Mouse (Mus musculus) monocyte, adult 2 months (primary cell): Measurements from ENCODE around the gene Rnf43.
A peak's percentile ranks its signal among the peaks of the same experiment; 100 is the strongest.

Experiments
- DNase-seq, 2 experiments: peaks; one replicate each; pipeline ENCODE4 v3.0.0; 2022; ENCODE audit warnings: low spot score in 2 of 2, low read depth in 1 of 2

The Rnf43 gene

DNA sequence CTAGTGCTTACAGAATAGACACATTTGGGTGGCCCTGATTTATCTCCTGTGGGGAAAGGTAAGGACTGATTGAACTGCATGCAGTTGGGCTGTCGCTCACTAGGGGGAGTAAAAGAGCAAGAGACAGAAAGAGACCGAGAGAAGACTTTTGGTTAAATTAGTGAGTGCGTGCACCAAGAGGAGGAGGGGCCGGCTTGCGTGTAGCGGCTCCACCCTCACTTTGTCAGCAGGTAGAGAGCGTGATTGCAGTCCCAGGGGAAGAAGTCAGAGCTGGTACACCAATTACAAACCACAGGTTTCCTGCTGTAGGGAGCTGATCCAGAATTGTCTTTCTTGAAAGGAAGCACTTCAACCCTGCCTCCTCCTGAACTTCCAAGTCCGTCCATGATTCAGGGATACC is at the start of gene Rnf43:
Gene Rnf43, plus strand, starts transcription at position 316 of the 400 bp plus-strand sequence.
- peak; percentile 35 to 72 for DNase-seq

DNA sequence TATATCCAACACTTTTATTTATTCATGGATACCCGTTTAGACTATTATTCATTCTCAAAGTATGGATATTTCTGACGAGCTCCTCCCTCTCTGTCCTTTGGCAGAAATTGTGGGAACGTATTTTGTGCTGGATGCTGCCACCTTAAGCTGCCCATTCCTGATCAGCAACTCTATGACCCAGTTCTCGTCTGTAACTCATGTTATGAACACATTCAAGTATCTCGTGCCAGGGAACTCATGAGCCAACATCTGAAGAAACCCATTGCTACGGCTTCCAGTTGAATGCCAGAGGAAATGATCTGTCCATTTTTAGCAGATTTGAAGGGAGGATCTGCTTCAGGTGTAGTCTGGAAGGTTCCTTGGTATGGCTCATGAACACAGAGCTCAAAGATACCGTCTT is 48.5 kb upstream of the Rnf43 start:
- no peak for DNase-seq

DNA sequence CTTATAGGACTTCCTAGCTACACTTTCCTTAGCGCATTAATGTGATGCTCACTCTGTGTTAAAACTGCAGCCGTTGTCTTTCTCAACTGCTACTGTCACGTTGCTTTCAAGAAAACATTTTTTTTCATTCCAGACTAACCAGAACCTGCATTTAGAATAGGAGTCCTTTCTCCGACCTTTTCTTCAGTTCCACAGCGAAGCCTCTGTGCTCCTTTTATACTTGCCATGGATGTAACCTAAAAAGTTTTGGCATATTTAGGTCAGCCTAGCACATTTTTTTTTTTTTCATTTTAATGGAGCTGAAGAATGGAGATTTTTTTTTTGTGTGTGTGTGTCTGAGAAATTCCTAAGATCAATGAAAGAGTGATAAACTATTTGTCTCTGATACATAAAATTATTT is 47.0 kb upstream of the Rnf43 start:
- DNase-seq: no peak

DNA sequence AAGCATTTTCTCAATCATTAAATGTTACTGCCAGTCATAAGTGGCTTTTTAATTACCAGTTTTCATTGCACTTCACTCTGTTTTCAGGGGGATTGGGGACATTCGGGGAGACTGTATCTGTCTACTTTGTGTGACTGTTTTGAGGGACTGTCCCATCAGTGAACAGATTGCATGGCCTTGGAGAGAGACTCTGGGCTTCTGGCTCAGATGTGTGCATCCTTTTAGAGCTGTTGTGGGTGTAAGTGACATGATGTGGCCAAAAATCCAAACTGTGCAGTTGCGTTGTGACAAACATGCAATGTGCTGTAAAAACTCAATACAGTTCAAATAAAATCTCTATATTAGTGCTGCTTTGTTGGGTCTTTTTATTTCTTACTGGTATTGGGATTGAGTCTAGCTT is 46.6 kb upstream of the Rnf43 start:
- no peak for DNase-seq

DNA sequence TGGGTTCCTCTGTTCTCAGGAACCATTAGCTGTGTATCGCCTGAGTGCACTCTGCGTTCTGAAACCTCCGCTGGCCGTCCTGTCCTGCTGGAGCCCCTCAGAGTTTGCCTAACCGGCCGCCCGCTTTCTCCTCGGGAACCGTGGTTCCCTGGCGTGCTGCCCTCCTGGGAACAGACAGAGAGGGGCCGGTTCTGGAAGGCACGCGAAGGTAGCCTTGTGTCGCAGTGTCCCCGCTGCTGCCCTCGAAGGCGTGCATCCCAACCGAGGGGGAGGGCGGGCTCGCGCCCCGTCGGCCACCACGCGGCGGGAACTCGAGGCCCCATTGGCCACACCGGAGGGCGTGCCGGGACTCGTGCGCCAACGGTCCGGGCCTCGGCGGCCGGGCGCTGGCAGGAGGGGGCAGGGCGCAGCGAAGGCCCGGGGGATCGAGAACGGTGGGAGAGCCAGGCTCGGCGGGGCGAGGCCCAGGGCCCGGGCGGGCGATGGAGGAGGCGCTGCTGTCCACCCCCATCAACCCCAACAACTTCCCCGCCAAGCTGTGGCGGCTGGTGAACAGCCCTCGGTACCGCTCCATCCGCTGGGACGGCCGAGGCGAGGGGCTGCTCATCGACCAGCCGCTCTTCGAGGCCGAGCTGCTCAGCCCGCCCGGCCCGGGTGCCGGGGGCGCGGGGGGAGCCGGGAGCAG is 45.6 kb upstream of the Rnf43 start, which contains the start of gene Hsf5:
Gene Hsf5, plus strand, starts transcription at position 375 of the 685 bp plus-strand sequence.
- no peak for DNase-seq

DNA sequence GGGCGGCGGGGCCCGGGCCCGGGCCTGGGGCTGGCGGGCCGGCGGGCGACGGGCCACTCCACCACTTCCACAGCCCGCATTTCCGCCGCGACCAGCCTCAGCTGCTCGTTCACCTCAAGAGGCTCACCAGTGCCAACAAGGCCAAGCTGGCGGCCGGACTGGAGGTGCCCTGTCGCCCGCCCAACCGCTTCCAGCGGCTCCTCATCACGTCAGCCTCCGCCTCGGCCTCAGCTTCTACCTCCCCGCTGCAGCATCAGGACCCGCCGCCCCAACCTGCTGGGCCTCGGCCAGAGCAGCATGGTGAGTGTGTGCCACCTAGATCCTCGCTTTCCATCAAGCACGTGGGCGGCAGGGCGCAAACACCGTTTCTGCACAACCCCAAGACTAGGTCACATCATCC is 44.9 kb upstream of the Rnf43 start:
- no peak for DNase-seq

DNA sequence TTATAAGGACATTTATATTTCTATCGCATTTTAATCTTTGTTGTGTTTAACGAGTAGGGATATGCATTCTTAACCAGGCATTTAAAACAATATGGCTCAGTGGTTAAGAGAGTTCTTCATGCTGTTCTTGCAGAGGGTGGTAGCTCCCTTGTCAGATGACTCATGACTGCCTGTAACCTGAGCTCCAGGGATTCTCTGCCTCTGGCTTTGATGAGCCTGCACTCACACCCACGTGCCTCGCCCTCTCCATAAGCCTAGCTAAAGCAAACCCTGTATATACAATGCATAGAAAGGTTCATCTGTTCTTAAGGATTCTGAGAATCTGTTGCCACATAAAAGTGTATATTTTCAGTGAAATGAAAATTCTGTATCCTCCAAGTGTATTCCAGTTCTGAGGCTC is 39.4 kb upstream of the Rnf43 start:
- DNase-seq: no peak

DNA sequence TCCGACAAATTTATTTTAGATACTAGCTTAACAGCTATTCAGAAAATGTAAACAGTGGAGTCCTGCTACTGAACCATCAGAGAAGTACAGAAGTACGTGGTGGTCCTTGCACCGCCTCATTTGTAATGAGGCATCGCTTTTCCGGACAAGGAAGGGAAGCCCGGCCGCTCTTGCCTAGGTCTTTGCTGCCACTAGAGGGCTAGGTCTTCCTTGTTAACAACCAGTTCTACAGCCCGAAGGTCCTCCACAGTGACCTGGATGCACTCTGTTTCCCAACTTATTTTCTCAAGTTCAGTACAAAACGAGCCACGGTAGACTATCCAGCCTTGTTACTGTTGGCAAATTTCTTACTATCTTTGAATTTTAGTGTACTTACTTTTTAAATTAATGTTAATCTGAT is 32.7 kb upstream of the Rnf43 start:
- no peak for DNase-seq

DNA sequence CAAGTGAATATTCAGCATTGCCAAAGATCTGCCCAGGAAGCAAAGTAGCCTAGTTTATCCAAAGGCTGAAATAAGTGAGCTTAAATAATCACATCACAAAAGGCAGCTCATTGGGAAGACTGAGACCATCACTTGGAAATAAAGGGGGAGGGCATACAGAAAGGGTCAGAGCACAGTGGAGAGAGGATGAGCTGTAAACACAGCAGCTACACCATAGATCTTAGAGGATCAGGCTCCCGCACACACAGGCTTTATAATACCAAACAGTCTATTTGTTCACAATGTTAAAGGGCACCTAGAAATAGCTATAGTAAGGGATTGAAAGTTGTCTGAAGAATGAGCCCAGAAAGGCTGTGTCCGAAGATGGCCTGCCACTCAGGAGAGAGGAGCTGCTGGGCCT is 23.7 kb upstream of the Rnf43 start:
- no peak for DNase-seq

DNA sequence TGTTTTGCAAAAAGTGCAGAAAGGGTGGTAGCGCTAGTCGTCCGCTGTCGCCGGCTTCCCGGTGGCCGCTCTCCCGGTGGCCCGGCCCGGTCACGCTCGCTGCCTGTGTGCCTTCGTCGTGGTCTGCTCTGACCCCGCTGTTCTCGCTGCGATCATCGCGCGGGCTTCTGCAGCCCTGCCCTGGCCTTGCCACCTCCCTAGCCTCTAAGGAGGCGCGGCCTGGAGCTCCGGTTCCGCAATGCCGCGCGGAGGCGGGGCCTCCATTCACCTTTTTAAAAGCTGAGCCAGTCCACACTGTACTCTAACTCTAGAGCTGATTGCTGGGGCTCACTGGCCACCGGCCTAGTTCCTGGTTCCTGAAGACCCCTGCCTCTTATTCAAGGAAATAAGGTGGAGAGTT is 23.3 kb upstream of the Rnf43 start:
- DNase-seq: peak; percentile 6 to 7

DNA sequence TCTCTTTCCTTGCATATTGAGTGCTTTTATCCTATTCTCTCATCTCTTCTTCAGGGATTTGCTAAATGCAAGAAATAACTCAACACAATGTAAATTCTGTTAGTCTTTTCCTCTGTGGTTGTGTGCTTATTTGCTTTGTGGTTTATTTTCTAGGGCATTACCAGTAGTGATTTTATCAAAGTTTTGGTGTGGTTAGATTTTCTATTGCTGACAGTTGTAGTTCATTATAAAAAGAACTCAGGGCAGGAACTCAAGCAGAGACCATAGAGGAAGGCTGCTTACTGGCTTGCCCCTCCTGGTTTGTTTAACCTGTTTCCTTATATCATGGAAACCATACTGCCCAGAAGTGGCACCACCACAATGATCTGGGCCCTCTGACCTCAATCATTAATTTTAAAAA is 19.7 kb upstream of the Rnf43 start:
- no peak for DNase-seq

DNA sequence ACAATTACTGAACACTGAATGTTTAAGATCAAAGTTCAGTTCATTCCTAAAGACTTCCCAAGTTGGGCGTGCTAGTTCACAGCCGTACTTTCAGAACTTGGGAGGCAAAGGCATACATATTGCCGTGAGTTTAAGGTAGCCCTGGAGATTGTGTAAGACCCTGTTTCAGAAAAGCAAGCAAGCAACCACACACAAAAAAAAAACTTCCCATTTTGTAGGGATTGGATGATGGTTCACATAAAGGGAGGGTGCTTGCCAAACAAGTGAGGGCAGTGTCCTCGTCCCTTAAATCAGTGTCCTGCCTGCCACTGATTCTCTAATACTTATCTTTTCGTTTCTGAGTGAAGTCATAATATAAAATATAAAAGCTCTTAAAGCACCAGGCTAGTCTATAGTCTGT is 7.8 kb upstream of the Rnf43 start:
- DNase-seq: no peak

DNA sequence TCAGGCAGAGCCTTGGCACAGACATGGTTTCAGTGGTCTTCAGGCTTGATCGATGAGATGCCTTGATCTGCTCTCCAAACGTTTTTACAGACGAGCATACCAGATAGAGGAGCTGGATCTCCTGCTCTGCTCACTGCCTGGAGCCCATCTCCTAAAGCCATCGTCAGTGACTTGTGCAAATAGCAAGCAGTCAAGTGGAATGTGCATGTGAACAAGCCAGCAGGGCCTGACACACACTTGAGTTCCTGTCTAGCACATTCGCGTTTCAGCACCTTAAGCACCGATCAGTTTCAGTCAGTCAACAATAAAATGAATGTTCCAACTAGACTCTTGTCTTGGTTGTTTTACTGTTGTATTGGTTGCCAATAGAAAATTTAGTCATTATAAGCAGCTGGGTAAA is 3.3 kb upstream of the Rnf43 start:
- no peak for DNase-seq

DNA sequence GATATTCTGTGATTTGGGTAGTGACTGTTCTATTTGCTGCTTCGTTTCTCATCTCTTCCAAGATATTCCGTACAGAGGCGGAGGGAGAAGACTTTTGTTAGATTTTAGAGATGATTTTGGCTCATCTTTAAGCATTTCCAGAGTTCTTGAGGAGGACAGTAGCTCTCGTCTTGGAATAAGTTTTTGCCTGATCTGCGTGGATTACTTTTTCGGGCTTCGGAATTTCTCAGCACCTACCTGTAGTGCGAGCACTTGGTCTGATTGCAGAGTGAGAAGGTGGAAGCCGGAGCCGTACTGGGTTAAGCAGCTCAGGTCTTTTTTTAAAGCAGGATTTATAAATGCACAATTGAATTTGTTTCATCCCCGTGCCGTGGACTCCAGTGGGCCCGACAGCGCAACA is 300 bp downstream of the Rnf43 start:
- DNase-seq: no peak

DNA sequence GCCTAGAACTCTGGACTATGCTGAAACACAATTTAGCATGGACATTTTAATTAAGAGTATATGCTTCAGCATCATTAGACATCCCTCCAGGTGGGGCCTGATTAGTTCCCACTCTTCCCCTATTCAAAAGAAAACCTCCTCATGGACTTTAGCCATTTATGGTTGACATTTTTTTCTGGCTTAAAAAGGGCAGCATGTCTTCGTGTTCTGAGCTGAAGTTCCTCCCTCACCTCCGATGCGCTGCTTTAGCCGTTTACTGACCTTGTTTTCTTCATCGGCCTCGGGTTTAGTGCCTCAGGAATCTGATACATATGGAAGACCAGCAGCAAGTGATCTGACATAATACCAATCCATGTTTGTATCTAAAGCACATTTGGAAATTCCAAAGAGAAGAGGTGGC is 1.4 kb downstream of the Rnf43 start:
- DNase-seq: no peak

DNA sequence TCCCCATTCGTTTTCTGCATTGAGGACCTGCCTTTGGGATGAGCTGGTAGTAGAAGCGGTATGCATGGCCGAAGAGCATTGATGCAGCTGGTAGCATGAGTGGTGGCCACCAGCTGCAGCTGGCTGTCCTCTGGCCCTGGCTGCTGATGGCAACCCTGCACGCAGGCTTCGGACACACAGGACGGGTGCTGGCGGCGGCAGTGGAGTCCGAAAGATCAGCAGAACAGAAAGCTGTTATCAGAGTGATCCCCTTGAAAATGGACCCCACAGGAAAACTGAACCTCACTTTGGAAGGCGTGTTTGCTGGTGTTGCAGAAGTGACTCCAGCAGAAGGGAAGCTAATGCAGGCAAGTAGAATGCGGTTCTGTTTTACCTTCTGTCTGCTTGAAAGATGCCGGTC is 2.0 kb downstream of the Rnf43 start:
- no peak for DNase-seq

DNA sequence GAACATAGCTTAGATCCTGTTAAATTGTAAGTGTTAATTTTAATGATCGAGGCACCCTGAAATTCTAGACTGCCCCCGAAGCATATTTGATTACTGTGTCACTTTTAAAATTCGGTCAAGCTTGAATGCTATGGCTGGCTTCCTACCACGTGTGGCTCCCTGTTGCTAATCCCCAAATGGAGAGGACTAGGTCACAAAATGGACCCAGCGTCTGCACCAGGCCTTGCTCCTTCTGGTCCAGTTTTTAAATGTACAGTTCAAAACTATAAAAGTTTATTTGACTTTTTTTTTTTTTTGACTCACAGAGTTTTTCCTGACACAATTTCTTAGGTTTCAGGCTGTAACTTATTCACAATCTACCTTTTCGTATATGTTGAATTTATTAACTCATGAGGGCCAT is 2.7 kb downstream of the Rnf43 start:
- no peak for DNase-seq

DNA sequence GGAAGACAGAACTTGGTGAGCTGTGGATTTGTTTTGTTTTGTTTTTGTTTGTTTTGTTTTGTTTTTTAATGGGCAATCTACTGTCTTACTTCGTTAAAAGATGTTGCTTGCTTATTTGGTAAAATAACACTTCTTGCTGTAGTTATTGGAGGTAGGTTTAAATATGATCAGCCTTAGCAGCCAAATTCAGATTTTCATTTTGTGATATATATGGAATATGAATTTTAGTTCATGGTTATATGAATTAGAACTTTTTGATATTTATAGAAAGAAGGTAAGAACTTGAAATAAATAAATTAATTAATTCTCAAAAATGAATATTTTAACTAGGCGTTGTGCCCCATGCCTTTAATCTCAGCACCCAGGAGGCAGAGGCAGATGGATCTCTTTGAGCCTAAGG is 3.1 kb downstream of the Rnf43 start:
- DNase-seq: no peak

DNA sequence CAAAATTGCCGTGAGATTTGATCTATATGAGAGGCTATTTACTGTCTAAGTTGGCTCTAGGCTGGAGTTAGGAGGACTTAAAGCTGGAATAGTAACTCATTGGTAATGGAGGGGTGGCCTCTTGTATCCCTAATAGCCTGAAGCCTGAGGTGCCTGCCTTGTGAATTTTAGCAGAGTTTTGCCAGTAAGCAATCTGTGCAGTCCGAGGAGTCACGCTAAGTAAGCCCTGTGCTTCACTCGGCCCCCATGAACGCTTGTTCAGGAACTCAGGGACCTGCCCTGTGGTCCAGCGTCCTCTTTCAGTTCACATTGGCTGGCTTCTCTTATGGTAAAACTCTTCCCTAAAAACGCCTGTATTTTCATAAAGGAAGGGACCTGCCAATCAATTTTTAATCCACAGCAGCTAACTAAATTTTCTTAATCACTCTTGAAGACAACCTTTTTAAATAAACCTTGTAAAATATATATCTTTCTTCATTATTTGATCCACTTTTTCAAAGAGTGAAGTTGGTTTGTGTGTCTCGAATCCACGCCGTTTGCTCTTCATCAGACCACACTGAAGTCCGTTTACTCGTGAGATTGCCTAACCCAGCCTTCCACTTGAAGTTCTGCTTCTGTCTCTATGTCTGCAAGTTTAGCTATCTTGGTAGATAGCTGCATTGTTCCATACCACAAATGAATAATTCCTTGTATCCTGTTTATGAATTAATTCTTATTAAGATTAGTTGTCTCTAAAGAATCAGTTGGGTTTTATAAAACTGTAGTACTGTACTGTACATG is 3.9 kb downstream of the Rnf43 start:
- no peak for DNase-seq

DNA sequence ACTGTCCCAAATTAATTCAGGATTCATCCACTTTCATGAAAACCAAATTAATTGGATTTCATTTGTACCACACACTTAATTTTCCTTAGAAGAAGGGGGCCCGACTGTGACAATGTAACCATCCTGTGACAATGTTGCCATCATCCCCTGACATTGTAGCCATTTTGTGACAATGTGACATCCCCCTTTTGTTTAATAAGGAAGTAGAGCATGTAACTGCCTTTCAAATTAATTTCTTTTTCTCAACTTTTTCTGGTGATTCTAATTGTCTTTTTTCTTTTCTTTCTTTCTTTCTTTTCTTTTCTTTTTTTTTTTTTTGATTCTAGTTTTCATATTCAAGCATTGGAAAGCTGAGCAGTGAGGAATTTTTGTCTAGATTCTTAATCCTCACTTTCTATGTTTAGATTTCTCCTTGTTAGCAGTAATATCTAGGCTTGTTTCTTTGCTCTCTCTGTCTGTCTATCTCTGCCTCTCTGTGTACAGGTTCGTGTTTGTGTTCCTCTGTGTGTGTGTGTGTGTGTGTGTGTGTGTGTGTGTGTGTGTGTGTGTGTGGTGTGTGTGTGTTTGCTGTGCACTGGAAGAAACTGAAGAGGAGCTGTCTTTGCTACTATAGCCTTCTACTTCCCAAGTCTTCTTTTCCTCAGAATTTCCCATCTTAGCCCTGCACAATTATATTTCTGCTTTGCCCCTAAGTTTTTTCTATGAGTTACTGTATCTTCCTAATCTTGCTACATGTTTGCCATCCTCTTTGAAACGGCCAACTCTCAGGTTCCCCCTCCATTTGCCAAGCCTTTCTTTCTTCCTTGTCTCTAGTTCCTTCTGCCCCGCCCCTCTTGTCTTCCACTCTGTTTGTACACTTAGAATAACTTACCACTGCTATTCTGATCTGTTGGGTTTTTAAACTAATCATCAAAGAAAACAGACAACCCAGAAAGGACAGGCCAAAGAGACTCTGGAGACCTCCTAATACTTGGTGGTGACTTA is 4.9 kb downstream of the Rnf43 start:
- DNase-seq: no peak

DNA sequence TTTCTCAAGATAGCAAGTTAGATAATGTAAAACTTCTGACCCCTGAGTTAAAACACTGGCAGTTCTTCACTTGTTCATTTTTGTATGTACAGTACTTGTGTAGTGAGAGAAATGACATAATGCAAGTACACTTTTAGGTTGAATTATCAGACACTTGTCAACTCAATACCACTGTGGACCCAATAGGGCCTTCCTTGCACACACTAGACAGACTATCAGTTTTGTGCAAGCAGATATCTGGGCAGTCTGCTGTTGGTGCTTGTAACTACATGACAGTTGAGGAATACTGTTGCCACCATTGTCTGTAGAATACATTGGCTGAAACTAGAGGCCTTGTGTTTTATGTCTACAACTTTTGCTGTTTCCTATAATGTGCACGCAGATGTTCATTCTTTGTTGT is 10.8 kb downstream of the Rnf43 start:
- no peak for DNase-seq

DNA sequence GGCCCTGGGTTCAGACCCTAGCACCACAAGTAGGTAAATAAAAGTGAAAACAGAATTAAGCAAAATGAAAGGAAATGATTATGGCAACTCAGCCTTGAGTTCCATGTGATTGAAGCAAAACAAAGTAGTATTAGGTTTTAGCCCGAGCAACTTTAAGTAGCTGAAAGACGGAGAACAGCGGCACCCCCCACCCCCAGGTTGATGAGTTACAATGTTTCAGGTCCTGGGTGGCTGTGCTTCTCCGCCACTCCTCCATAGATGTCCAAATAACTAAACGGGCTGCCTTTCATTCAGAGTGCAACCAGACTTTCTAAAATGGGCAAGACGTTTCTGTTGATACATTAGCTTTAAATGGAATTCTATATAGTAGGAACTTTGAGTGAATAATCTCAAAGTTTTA is 13.1 kb downstream of the Rnf43 start:
- DNase-seq: no peak
